Mouse (Mus musculus): ENCODE results near the gene Ttll5. TPM values are rescaled to one million over a fixed set of nuclear protein-coding genes. Genes with fewer than 3 reads are reported as not detected.

The Ttll5 gene
- 19.7 and 22.2 TPM in 2 replicates for polyA plus RNA-seq (2012; rRNA removed)

- TF ChIP-seq POLR2A (IDR thresholded peaks at IDR 0.05; ENCODE audit: borderline replicate concordance, extremely low read depth, insufficient read depth, insufficient read length, poor library complexity, severe bottlenecking) (peak; percentile 42; the same call in 1 of the 2 replicates), CTCF (IDR thresholded peaks at IDR 0.05; ENCODE audit: borderline replicate concordance, extremely low read depth, insufficient read depth, insufficient read length) (no peak)
- DNase-seq (ENCODE audit: low read depth), result peak; percentile 99
Measured at GRCm38 (mm10) chr12:85824438-85825264, at the start of gene Ttll5, which contains the start of gene Erg28. Gene Ttll5 (plus strand): TSS chr12:85824659. Gene Erg28 (minus strand): TSS chr12:85824550.

DNA sequence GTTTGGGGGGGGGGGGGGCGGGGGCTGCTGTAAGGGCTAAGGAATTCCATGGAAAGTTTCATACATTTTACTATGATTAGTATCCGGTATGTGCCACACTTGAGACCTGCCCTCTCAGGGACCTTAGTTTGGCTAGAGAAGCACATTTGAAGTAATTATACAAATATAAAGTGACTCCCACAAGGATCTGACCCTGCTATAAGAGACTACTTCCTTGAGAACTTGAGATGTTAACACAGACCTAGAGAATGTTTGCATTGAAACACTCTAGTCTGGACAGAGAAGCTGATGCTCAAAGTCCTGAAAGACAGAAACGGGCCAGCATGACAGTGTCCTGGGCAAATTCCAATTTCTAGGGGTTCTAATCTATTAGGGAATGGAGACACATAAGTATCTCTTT lies 45.5 kb upstream of the Ttll5 start:
- no peak for TF ChIP-seq POLR2A (IDR thresholded peaks at IDR 0.05; ENCODE audit: borderline replicate concordance, extremely low read depth, insufficient read depth, insufficient read length, poor library complexity, severe bottlenecking)
- no peak for TF ChIP-seq CTCF (IDR thresholded peaks at IDR 0.05; ENCODE audit: borderline replicate concordance, extremely low read depth, insufficient read depth, insufficient read length)
- DNase-seq (ENCODE audit: low read depth), result no peak

DNA sequence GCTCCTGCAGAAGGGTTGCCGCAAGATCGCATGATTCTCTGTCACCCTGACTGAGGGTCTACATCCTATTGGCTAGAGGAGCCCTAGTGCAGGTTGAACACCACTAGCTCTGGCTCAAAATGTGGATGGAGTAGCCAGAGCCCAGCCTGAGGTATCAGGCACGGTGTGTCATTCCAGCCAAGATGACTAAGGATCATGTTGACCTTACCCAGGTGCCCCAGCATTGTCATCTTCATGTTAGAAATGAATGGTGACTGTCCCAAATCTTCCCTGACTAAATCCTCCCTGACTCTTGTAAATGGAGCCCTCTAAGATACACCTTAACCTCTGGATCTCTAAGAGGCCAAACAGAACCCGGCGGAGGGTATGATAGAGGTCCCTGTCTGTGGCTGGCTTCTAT lies 44.8 kb upstream of the Ttll5 start:
- DNase-seq (ENCODE audit: low read depth), result no peak
- TF ChIP-seq POLR2A (IDR thresholded peaks at IDR 0.05; ENCODE audit: borderline replicate concordance, extremely low read depth, insufficient read depth, insufficient read length, poor library complexity, severe bottlenecking) (no peak), CTCF (IDR thresholded peaks at IDR 0.05; ENCODE audit: borderline replicate concordance, extremely low read depth, insufficient read depth, insufficient read length) (no peak)

- DNase-seq (ENCODE audit: low read depth), result no peak
- TF ChIP-seq CTCF (IDR thresholded peaks at IDR 0.05; ENCODE audit: borderline replicate concordance, extremely low read depth, insufficient read depth, insufficient read length) (no peak), POLR2A (IDR thresholded peaks at IDR 0.05; ENCODE audit: borderline replicate concordance, extremely low read depth, insufficient read depth, insufficient read length, poor library complexity, severe bottlenecking) (no peak)
Measured at GRCm38 (mm10) chr12:85781606-85782005, 42.9 kb upstream of the Ttll5 start.

GRCm38 (mm10) chr12:85784916-85785815 lies 39.3 kb upstream of the Ttll5 start:
- TF ChIP-seq POLR2A (IDR thresholded peaks at IDR 0.05; ENCODE audit: borderline replicate concordance, extremely low read depth, insufficient read depth, insufficient read length, poor library complexity, severe bottlenecking), result no peak
- TF ChIP-seq CTCF (IDR thresholded peaks at IDR 0.05; ENCODE audit: borderline replicate concordance, extremely low read depth, insufficient read depth, insufficient read length), result no peak
- peak; percentile 4 for DNase-seq (ENCODE audit: low read depth)

DNA sequence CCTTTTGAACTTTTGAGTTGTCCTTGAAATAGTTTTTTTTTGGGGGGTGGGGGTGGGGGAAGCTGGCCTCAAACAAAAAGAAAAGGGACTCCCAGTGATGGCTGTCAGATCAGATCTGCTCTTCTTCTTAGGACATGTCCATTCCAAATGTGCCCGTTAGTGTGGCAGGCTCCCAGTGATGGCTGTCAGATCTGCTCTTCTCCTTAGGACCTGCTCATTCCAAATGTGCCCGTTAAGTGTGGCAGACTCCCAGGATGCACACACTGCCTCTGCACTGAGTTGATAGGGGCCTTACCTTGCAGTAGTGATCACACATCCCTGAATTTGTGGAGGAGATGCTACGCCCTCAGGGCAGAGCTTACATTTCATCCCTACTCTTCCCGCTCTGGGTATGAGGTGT lies 32.3 kb upstream of the Ttll5 start:
- TF ChIP-seq POLR2A (IDR thresholded peaks at IDR 0.05; ENCODE audit: borderline replicate concordance, extremely low read depth, insufficient read depth, insufficient read length, poor library complexity, severe bottlenecking), result no peak
- TF ChIP-seq CTCF (IDR thresholded peaks at IDR 0.05; ENCODE audit: borderline replicate concordance, extremely low read depth, insufficient read depth, insufficient read length), result no peak
- no peak for DNase-seq (ENCODE audit: low read depth)

DNA sequence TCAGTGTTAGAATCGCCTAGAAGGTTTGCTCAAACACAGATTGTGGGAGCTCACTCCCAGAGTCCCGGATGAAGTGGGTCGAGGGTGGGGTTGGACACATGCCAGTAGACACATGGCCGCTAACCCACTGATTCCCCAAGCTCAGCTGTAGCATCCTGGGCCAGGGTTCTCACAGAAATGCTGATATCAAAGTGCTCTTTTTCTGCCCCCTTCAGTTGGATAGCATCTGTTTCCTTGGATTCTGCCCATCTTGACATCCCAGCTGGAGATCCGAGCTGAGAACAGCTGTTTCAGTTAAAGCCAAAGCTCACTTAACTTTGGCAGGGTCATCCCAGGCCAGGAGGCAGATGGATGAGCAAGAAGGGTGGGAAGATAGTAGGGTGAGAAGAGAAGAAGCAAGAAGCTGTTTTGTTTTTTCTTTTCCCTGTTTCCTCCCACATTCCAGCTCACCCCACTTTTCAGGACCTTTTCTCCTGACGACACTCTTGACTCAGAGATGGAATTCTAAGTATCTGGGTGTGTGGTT lies 31.6 kb upstream of the Ttll5 start:
- TF ChIP-seq POLR2A (IDR thresholded peaks at IDR 0.05; ENCODE audit: borderline replicate concordance, extremely low read depth, insufficient read depth, insufficient read length, poor library complexity, severe bottlenecking), result no peak
- DNase-seq (ENCODE audit: low read depth), result peak; percentile 48

GRCm38 (mm10) chr12:85794094-85794493 lies 30.4 kb upstream of the Ttll5 start:
- no peak for DNase-seq (ENCODE audit: low read depth)
- TF ChIP-seq CTCF (IDR thresholded peaks at IDR 0.05; ENCODE audit: borderline replicate concordance, extremely low read depth, insufficient read depth, insufficient read length), result no peak
- TF ChIP-seq POLR2A (IDR thresholded peaks at IDR 0.05; ENCODE audit: borderline replicate concordance, extremely low read depth, insufficient read depth, insufficient read length, poor library complexity, severe bottlenecking), result no peak

- TF ChIP-seq POLR2A (IDR thresholded peaks at IDR 0.05; ENCODE audit: borderline replicate concordance, extremely low read depth, insufficient read depth, insufficient read length, poor library complexity, severe bottlenecking) (no peak), CTCF (IDR thresholded peaks at IDR 0.05; ENCODE audit: borderline replicate concordance, extremely low read depth, insufficient read depth, insufficient read length) (no peak)
- DNase-seq (ENCODE audit: low read depth), result no peak
Measured at GRCm38 (mm10) chr12:85795551-85795950, 28.9 kb upstream of the Ttll5 start.

- DNase-seq (ENCODE audit: low read depth), result peak; percentile 13
- TF ChIP-seq POLR2A (IDR thresholded peaks at IDR 0.05; ENCODE audit: borderline replicate concordance, extremely low read depth, insufficient read depth, insufficient read length, poor library complexity, severe bottlenecking) (no peak), CTCF (IDR thresholded peaks at IDR 0.05; ENCODE audit: borderline replicate concordance, extremely low read depth, insufficient read depth, insufficient read length) (no peak)
Measured at GRCm38 (mm10) chr12:85800031-85800430, 24.4 kb upstream of the Ttll5 start.

DNA sequence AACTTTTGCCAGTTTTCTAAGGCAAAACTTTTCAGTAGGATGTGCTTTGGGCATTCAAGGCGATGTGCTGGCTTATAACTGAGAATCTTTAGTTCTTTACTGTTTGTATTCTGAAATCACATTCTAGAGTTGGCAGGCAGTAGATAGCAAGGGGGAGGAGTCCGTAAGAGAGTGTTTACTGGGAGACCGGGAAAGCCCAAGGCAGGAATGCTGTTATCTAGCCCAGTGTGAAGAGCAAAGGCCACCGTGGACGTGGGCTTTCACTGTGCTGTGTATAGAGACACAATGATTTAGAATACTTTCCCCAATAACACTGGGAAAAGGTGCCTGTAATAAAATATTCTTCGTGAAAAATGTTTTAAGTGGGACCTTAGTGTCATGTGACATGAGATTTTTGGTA lies 14.7 kb upstream of the Ttll5 start:
- TF ChIP-seq POLR2A (IDR thresholded peaks at IDR 0.05; ENCODE audit: borderline replicate concordance, extremely low read depth, insufficient read depth, insufficient read length, poor library complexity, severe bottlenecking) (no peak), CTCF (IDR thresholded peaks at IDR 0.05; ENCODE audit: borderline replicate concordance, extremely low read depth, insufficient read depth, insufficient read length) (no peak)
- no peak for DNase-seq (ENCODE audit: low read depth)

Data from brain, embryonic 14.5 days (tissue).